Mouse (Mus musculus) lung, postnatal 10 days (tissue): ENCODE data around the gene Gm45618.
"Not testable (repeated sequence)": the region's sequence is repeated elsewhere in the genome, so short reads cannot be mapped to it uniquely, and the experiment has no call there.

Experiments
- DNase-seq: peaks from one replicate; pipeline ENCODE4 v3.0.0; 2021

Gm45618 gene

DNA sequence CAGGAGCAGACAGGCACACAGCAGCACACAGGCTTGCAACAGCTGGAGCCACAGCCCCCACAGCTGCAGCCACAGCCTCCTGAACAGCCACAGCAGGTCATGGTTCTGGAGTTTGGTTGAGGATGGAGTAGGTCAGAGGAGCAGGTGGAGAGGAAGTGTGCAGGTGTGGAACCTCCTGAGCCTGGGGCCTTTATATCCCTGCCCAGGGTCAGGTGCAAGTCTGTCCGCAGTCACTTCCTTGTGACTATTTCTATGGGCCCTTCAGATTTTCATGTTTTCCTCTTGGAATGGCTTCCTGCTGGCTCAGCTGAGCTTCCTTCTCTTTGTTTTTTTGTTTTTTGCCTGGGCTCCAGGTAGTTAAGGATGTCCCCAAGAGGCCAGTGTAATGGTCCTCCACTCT, at the start of gene Gm45618:
Gene Gm45618 (minus strand): TSS at position 101 of the 400 bp plus-strand sequence.
- not testable (repeated sequence) for DNase-seq

DNA sequence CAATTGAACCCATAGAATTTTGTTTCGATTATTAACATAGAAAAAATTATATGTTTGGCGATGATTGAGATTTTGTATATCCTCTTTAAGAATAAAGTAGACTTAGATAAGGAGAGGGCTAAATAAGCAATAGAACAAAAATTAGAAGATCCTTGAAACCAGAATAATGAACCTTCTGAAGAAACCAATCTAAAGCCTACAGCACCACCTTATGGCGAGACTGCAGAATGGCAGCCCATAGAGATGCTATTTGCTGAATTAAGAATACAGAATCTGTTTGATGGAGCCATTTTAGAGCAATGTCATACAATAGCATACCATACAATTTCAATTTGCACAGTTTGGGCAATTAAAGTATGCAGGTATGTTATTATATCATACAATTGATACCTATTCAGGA, 49.3 kb upstream of the Gm45618 start:
- DNase-seq = peak; percentile 4

DNA sequence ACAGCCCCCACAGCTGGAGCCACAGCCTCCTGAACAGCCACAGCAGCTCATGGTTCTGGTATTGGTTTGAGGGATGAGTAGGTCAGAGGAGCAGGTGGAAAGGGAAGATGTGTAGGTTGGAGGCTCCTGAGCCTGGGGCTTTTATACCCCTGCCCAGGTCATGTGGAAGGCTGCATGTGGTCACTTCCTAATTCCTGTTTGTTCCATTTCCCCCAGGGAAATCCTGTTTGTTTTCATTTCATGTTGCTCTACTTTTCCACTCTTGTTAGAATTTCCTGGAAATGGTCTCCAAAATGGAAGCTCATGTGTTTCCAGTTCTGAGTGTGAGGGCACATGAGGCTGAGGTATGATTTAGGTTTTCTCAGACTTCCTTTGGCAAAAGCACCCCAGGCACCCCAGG, 45.1 kb upstream of the Gm45618 start, which contains the start of gene Gm4553:
Gene Gm4553 (minus strand): TSS at position 101 of the 400 bp plus-strand sequence.
- not testable (repeated sequence) for DNase-seq

DNA sequence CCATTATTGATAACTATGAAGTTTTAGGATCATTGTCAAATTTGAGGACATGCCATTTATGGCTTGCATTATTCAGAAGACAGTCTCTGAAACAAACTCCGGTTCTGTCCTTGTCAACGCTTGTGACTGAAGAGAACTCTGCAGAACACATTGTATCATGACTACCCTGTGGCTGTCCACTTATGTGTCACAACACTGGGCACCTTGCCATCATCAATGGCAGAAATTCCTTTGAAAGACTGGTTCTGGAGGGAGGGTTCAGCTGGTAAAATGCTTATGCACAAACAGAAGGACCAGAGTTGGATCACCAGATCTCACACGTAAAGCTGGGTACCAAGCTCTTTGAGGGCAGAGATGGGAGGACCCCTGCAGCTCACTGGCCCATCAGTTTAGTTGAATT, 38.8 kb upstream of the Gm45618 start:
- no peak for DNase-seq

DNA sequence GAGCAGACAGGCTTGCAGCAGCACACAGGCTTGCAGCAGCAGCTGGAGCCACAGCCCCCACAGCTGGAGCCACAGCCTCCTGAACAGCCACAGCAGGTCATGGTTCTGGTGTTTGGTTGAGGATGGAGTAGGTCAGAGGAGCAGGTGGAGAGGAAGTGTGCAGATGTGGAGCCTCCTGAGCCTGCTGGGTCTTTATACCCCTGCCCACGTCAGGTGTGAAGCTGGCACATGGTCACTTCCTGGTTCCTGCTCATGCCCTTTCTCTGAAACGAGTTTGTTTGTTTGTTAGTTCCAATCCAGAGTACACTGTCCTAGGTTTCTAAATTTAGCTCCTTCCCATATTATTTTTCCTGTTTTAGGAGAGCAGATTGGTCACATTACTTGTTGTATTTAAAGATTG, 36.5 kb upstream of the Gm45618 start, which contains the start of gene Gm29735:
Gene Gm29735 (minus strand): TSS at position 101 of the 400 bp plus-strand sequence.
- not testable (repeated sequence) for DNase-seq

DNA sequence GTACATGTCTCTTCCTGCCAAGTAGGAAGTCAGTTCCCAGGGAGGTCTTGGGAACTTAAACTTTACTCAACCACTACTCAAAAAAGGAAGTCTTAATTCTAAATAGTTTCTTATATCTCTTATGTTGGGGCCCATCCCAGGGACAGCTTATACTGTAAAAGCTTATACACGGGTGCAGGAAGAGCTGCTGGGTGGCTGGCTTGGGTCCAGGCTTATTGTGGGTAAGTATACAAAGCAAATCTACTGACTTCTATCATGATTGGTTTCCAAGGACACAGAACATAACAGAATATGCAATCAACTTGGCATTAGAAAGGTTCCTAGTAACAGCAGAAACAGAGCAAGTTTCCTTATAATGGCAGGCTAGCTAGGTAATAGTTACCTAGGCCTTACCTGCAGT, 34.8 kb upstream of the Gm45618 start:
- no peak for DNase-seq

DNA sequence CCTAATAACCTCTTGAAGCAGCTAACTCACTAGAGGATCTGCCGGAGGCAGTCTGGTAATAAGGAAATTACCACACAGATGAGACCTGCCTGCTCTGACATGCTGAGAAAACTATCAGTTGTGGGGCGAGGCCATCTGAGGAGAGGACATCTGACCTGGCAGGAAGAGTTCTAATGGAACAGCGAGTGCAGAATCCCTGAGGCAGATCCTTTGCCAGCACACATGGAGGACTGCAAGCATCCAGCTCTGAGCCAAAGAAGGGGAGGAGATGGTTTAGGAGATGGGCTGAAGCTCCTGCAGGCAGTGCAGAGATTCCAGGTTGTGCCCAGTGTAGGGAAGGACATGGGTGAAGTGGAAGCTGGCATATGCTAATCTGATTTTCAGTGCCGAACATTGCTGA, 31.7 kb upstream of the Gm45618 start:
- no peak for DNase-seq

DNA sequence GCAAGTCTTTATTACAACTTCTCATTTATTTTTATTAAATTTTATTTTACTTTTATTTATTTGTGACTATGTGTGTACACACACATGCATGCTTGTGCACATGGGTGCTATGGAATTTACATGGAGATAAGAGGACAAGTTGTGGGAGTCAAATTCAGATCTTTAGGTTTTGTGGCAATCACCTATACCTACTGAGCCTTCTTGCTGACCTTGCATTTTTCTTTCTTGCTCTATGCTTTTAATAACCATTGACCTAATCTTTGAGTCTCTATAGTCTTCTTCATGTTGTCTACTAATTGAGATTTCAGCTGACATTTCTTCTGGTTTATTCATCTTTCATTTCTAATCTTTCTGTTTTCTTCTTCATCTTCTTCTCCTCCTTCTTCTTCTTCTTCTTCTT, 28.1 kb upstream of the Gm45618 start:
- no peak for DNase-seq

DNA sequence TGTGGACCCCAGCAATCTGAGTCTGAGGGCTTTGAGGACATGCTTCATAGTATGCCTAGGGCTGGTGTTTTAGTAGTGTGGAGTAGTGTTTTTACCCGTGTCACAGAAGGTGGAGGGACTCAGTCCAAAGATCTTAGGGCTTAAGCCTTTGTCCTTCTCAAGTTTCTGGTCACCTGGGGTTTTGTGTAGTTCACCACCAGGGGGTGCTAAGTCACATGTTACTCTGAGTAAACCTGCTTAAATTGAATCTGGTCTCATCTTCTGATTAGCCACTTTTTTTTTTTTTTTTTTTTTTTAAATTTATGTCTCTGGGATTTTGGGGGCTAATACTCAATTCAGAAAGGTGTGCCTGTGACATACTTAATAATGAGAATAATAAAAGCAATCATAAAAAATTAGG, 25.5 kb upstream of the Gm45618 start:
- DNase-seq = peak; percentile 69

DNA sequence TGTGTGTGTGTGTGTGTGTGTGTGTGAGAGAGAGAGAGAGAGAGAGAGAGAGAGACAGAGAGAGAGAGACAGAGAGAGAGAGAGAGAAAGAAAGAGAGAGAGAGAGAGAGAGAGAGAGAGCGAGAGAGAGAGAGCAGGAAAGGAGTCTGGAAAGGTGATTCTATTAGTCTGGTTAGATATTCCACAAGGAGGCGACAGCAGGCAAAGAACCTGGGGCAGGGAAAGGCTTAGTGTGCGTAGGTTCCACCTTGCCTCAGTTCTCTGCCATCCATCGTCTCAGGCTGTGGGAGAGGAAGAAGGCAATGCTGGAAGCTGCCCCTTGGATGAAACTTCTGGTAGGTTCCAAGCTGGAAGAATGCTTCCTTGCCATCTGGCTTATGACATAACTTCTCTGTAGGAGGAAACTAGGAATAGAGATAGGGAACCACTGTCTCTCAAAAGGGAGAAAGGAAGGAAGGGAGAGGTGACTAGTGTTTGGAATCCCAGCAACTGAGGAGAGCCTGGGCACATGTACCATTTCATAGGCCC, 24.9 kb upstream of the Gm45618 start:
- no peak for DNase-seq

DNA sequence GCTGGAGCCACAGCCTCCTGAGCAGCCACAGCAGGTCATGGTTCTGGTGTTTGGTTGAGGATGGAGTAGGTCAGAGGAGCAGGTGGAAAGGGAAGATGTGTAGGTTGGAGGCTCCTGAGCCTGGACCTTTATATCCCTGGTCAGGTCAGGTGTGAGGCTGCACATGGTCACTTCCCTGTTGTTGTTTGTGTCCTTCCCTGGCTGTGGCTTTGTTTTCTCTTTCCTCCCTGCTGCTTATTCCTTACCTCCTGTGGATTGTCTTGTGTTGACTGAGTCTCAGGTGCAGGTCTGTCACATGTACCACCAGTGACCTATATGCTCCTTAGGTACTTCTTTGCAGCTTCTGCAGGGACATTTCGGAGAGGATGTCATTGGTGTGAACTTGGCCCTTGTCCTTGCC, 24.0 kb upstream of the Gm45618 start, which contains the start of gene Gm45337:
Gene Gm45337 (minus strand): TSS at position 101 of the 400 bp plus-strand sequence.
- no peak for DNase-seq

DNA sequence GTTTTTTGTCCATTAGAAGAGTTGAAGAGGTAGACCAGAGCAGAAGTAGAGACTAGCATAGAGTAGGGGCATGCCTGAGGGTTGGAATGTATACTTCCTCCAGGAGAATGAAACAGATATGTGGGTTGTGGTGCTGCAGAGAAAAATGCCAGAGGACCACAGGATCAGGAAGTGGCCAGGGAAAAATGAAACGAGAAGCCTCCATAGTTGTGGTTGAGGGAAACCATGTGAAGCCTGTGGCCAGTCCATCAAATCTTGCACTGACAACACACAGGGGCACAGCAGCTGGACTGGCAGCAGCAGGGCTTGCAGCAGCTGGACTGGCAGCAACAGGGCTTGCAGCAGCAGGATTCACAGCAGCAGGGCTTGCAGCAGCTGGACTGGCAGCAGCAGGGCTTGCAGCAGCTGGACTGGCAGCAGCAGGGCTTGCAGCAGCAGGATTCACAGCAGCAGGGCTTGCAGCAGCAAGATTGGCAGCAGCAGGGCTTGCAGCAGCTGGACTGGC, 23.0 kb upstream of the Gm45618 start:
- DNase-seq = not testable (repeated sequence)

DNA sequence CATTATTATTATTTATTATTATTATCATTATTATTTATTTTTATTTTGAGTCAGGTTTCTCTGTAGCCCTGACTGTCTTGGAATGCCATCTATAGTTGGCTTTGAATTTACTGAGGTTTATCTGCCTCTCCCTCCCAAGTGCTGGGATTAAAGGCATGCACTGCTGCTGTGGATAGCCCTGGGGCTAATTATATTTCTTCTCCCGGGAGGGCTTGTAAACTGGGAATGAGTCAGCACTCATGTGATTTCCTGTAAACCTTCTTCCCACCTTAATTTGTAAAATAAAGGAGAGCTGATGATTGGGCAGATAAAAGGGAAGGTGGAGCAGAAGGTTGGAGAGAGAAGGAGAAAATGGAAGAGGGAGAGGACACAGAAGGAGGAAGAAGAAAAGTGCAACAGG, 20.2 kb upstream of the Gm45618 start:
- DNase-seq = no peak

DNA sequence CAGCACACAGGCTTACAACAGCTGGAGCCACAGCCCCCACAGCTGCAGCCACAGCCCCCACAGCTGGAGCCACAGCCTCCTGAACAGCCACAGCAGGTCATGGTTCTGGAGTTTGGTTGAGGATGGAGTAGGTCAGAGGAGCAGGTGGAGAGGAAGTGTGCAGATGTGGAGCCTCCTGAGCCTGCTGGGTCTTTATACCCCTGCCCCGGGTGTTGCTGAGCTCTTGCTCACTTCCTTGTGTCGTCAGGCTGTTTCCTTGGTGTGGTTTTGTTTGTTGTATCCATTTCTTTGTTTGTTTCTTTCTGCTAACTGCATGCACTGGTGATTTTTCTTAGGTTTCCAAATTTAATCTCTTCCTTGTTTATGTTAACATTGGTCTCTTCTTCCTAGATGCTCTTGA, 15.4 kb upstream of the Gm45618 start, which contains the start of gene Gm39115:
Gene Gm39115 (minus strand): TSS at position 101 of the 400 bp plus-strand sequence.
- DNase-seq = not testable (repeated sequence)

DNA sequence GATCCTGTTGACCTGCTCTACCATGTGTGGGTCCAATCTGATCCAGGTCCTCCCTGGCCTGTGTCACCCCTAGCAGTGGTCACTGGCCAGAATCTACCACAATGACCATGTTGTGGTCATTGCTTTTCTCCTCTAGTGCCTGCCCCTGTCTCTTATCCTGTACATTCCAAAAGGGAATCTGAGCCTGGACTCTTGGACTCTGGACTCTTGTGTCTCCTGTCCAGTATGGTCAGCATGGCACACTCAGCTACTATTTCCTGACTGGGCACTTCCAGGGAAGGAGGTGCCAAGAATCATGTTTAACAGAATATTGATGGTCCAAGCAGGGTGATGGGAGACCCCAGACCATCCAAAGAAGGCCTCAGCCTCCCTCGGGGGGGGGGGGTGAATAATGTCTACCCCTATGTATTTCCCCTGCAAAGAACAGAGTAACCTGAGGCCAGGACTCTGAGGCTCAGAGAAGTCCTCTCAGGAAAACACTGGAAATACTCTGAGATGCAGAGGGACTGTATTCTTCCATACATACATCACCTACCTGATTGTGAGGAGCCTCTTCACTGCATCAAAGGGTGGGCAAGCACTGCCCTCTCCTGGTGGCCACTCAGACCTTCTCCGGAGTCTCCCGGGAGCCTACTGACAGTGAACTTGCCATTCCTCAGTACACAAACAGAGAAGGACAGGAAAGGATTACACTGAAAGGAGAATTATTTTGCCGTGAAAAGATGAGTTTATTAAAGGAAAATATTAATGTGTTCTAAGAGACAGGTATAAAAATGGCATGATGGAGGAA, 13.9 kb upstream of the Gm45618 start:
- no peak for DNase-seq

DNA sequence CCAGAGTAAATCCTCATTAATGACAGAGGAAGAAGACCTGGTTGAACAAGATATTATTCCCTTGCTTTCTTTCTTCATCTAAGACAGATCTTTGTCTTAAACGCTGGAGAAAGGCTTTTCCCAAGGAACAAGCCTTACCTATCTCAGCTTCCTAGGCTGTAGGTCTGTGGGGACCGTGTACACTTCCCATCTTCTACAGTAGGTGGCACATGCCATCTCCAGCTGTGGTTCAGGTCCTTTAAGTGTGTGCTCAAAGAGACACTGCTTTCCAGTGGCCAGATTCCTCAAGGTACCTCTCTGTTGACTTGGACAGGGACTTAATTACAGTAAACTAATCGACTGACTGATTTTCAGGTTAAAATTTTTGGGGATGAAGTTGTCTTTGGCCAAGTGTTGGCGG, 8.3 kb upstream of the Gm45618 start:
- no peak for DNase-seq

DNA sequence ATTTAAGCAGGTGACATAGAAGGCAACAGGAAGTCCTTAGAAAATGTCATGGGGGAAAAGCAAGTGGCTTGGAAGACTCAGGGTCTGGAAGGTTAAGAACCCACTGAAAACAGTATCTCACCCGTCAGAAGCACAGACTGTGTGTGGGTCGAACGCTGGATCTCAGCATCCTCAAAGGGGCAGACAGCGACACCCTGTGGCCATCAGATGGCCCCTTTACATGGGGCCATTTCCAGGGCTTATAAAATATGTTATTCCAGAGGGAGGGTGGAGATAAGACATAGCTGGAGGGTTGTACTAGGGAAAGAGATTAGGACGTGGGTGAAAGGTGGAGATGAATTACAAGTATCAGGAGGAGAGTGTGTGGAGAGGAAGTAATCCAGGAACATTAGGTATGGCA, 897 bp downstream of the Gm45618 start:
- peak; percentile 8 for DNase-seq

DNA sequence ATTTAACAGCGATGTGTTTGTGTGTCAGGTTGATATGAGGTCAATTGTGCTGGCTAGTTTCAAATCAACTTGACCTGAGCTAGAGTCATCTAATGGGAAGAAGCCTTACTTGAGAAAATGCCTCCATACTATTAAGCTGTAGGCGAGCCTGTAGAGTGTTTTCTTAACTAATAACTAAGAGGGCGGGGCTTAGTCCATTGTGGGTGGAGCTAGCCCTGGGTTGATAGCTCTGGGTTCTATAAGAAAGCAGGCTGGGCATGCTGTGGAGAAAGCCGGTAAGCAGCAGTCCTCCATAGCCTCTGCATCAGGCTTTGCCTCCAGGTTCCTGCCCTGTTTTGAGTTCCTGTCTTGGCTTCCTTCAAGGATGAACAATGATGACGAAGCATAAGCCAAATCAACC, 15.8 kb downstream of the Gm45618 start:
- DNase-seq = no peak

DNA sequence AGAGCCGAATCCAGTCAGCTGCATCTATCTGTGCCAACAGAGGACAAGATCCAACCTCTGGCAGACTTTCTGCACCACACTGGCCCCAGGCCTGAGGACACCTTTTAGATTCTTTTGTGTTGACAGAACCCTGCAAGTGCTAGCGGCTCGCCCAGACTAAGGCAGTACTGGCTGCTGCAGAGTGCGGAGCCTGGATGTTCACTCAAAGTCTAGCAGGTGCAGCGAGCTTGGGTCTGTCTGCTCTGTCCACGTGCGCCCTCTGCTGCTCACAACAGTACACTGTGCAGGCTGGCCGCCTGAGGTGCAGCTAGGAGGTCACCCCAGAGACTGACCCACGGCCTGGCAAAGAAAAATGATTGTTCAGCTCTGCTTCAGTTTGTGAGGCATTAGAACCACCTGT, 22.8 kb downstream of the Gm45618 start:
- peak; percentile 85 for DNase-seq

DNA sequence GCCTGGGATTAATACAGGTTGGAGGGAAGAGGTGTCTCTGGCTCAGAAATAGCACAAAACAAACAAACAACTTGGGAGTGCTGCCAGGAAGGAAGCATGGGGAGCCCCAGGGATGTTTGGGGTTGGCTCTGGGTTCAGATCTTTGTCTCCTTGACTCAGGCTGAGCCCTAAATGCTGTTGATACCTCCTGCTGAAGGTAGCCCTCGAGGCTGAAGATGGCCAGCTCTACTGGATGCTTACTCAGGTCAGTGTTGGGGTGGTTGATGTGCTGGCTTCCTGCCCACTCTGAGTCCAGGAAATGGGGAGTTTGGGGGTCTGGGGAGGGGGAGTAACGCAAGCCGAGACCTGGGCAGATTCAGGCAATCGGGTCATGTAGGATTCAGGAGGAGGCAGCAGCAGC, 23.8 kb downstream of the Gm45618 start:
- DNase-seq = no peak

DNA sequence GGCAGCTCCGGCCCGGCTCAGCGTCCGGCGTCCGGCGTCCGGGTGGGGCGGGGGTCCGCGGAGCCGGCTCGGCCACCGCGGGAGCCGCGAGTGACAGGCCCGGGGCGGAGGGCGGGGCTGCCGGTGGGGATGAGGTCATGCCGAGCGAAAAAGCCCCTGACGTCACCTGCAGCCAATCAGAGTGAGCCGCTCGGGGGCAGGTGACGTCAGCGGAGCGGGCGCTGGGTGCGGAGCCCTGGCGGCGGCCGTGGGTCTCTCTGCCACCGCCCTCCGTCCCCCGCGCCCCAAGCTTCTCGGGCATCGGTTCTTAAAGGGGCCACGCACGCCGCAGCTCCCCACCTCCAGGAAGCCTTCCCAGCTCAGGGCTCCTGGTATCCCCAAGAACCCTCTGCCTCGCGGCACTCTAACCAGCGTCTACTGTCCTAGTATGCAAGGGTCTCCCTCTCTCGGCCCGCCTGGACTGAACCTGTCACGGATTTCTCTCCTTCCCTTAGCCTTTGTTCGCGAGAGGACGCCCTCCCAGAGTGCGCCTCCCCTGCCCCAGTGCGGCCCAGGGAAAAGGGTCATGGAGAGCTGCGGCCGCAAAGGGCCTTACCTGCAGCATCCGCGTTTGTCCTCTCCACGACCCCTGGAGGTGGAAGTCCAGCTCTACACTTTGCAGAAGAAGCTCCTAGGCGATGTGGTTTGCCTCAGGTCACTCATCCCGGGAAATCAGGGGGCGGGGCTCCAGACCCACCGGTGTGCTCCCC, 25.2 kb downstream of the Gm45618 start, which contains the start of gene Dusp8:
Gene Dusp8 (minus strand): TSS at position 661 of the 749 bp plus-strand sequence.
- peak; percentile 95 for DNase-seq

DNA sequence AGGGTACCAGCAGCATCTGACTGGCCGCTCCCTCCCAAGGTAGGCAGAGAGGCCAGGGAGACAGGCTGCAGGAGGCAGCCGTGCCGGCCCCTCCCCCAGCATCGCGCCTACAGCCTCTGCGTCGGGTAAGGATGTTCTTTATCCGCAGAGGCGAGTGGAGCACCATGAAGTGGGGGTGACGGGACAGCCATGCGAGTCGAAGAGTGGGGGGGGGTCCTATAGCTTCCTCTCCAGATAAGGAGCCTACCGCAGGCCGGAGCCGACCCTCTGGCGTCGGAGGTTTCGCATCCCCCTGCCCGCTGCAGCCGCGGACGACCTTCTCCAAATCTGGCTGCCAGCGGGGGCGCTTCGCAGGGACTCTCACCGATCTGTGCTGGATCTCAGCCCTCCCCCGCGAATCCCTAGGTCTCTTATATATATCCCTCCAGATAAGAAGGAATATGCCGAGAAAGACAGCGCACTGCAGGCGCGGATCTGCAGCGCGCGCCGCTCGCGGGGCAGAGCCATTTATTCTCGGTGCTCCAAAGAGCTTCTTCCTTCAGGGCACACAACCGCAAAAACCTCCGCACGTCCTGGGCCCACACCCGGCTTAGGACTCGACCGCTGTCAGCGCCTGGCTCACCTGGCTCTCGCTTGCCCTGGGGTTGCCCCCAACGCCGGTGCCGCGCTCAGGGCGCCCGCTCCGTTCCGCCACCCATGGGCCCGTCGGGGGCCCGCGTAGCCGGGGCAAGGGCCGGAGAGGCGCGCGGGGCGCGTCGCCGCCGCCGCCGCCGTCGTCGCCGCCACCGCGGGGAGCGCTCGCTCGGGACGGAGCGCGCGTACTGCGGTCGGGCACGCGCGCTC, 26.0 kb downstream of the Gm45618 start:
- peak; percentile 49 for DNase-seq
